20 mouse cellular contexts compared by ENCODE assay signal in the genomic region with DNA sequence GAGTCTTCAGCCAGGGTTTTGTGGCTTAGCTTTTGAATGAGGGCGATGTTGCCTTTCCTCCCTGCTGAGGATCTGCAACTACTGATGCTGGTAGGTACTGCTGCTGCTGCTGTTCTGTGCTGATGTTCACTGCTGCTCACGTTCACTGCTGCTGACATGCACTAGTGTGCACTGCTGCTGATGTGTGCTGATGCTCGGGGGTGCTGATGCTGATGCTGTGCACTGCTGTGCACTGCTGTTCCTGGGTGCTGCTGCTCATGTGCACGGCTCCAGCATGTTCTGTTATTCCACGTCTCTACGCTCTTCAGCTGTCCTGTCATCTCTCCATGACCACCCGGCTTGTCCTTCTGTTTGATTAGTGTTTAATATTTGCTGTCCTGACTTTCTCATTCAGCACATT. TPM values are rescaled to one million over a fixed set of nuclear protein-coding genes. Genes with fewer than 3 reads are reported as not detected.
"Had no signal": no experiment of that assay in that cellular context is flagged by ENCODE, and none has a peak within 500 bp of the region (broad histone marks: within the 10 kb centered on the region; RNA-seq: fewer than 3 reads in every experiment).

No protein-coding gene starts in this region.

- H3K9ac ChIP-seq: neural tube, embryonic 13.5 days; neural tube, embryonic 15.5 days; stomach, embryonic 15.5 days had no signal

- H3K4me3 ChIP-seq: neural tube, embryonic 13.5 days; neural tube, embryonic 15.5 days; stomach, embryonic 15.5 days had no signal

- H3K27me3 ChIP-seq: neural tube, embryonic 13.5 days; neural tube, embryonic 15.5 days; stomach, embryonic 15.5 days had no signal

- H3K9me3 ChIP-seq: neural tube, embryonic 13.5 days; neural tube, embryonic 15.5 days; stomach, embryonic 15.5 days had no signal

- H3K27ac ChIP-seq: neural tube, embryonic 13.5 days; neural tube, embryonic 15.5 days; stomach, embryonic 15.5 days; stomach, postnatal 0 days had no signal

- H3K36me3 ChIP-seq: neural tube, embryonic 13.5 days; neural tube, embryonic 15.5 days; stomach, embryonic 15.5 days had no signal

- DNase-seq: retina, postnatal 1 day; right cerebral cortex, adult 18-20 months; right cerebral cortex, postnatal 14 days; right cerebral cortex, postnatal 25 days; right cerebral cortex, postnatal 4 days; spleen, adult 18-20 months; thymus, adult 18-20 months; thymus, adult 2 months; thymus, postnatal 14 days; thymus, postnatal 25 days; thymus, postnatal 36 days; thymus, postnatal 4 days had no signal

- H3K4me1 ChIP-seq: neural tube, embryonic 13.5 days; neural tube, embryonic 15.5 days; stomach, embryonic 15.5 days had no signal

RNA-seq across cellular contexts. Expression of gene Il18rap, which starts 7.8 kb away (rescaled TPM):
- polyA plus RNA-seq: testis, adult 2 months had no signal

RNA-seq across cellular contexts. Expression of gene Slc9a4, which starts 57.0 kb away (rescaled TPM):
- total RNA-seq: neutrophil, adult 5-6 weeks had no signal
- polyA plus RNA-seq: neural tube, embryonic 14.5 days; small intestine, adult 2 months had no signal

RNA-seq across cellular contexts. Expression of gene Il18r1, which starts 57.6 kb away (rescaled TPM):
- polyA plus RNA-seq: neural tube, embryonic 13.5 days; neural tube, embryonic 14.5 days; neural tube, embryonic 15.5 days had no signal
